Comparison of ENCODE assay signal across 8 mouse cellular contexts in the genomic region with DNA sequence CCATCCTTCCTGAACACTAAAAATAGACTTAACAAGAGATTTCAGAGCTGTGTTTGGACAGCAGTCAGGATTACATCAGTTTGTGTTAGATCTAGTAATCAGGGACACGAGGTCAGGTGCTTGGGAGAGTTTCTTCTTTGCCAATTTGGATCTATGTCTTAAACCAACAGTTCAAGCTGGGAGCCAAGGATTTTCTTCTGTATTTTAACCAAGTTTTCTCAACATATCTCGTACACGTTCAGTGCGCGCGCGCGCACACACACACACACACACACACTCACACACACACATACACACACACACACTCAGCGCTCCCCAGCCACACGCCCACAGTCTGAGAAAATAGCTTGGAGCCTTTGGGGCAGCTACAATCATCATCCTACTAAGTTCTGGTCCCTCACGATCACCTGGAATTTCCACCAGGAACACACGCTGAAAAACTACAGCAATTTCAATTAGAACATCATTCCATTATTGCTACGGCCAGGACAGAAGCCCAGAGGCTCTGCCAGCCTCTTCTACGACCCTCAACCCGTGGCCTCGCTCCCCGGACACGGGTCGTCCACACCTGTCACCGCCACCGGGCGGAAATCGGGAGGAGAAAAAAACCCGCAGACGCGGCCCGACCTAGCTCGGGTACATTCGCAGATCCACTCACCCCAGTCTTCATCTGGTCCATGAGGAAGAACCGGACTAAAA. TPM values are rescaled to one million over a fixed set of nuclear protein-coding genes. Genes with fewer than 3 reads are reported as not detected.
DNase-seq lines count a peak whose midpoint lies in the region; ATAC-seq and TF ChIP-seq lines count a peak whose summit lies in the region.

No protein-coding gene starts in this region.

- no peak for TF ChIP-seq CTCF in Patski (IDR thresholded peaks at IDR 0.05)
- no peak for TF ChIP-seq CTCF in hindbrain, postnatal 0 days (IDR thresholded peaks at IDR 0.05; ENCODE audit: low read depth)

- POLR2A ChIA-PET in Patski (lab: Charles Lee), result interaction anchor here (2.3 kb wide), 1 partner anchor 13 kb away, joined by 6 read pairs; no protein-coding TSS in a partner anchor

- 3% methylated on average over 29 of the region's 30 CpGs for WGBS in hindbrain, postnatal 0 days
- 2% methylated on average over 30 of the region's 30 CpGs for WGBS in stomach, embryonic 15.5 days

- peak overlapping the region; percentile 78 for H3K4me3 ChIP-seq in erythroblast, embryonic 14.5 days (replicated peaks)
- H3K4me3 ChIP-seq in hindbrain, postnatal 0 days (ENCODE audit: low read length), result peak overlapping the region; percentile 86
- H3K4me3 ChIP-seq in stomach, embryonic 15.5 days (replicated peaks), result peak overlapping the region; percentile 91

- no peaks in the 10 kb centered on the region for H3K27me3 ChIP-seq in Patski
- no peaks in the 10 kb centered on the region for H3K27me3 ChIP-seq in erythroblast, embryonic 14.5 days (ENCODE audit: control insufficient read depth)
- H3K27me3 ChIP-seq in hindbrain, postnatal 0 days (ENCODE audit: insufficient read depth, low read length), result no peaks in the 10 kb centered on the region
- H3K27me3 ChIP-seq in stomach, embryonic 15.5 days (replicated peaks), result no peaks in the 10 kb centered on the region

- ATAC-seq in Patski, result peak; percentile 20
- peak; percentile 78 for ATAC-seq in hindbrain, postnatal 0 days
- peak; percentile 59; the same call in 1 of the 2 replicates for ATAC-seq in stomach, embryonic 15.5 days (ENCODE audit: insufficient read depth, low FRiP score, low read depth)

- CTCF ChIA-PET in Patski (lab: Charles Lee), result interaction anchor here (1.0 to 1.3 kb wide), 4 partner anchors 8 to 26 kb away, joined by 3 to 5 read pairs (median 4); no protein-coding TSS in a partner anchor

- H3K9me3 ChIP-seq in erythroblast, embryonic 14.5 days (ENCODE audit: control insufficient read depth, low read length), result no peaks in the 10 kb centered on the region
- H3K9me3 ChIP-seq in hindbrain, postnatal 0 days (ENCODE audit: low read length), result no peaks in the 10 kb centered on the region
- no peaks in the 10 kb centered on the region for H3K9me3 ChIP-seq in stomach, embryonic 15.5 days

- DNase-seq in left cerebral cortex, postnatal 25 days (ENCODE audit: low spot score in 2 of 2), result peak; percentile 38 to 51
- DNase-seq in left cerebral cortex, adult 9 months (ENCODE audit: low spot score in 2 of 2), result no peak
- DNase-seq in Patski (ENCODE audit: low read depth, low spot score), result no peak
- DNase-seq in hindbrain, postnatal 0 days (ENCODE audit: low spot score), result peak; percentile 8
- DNase-seq in lung, postnatal 14 days, result peak; percentile 22
- DNase-seq in ovary, postnatal 10 days (ENCODE audit: low spot score), result no peak

- peak overlapping the region; percentile 84 for H3K27ac ChIP-seq in hindbrain, postnatal 0 days
- H3K27ac ChIP-seq in stomach, embryonic 15.5 days, result peak overlapping the region; percentile 81

- peaks cover 5% of the 10 kb centered on the region for H3K36me3 ChIP-seq in erythroblast, embryonic 14.5 days (ENCODE audit: control insufficient read depth)
- no peaks in the 10 kb centered on the region for H3K36me3 ChIP-seq in hindbrain, postnatal 0 days (ENCODE audit: insufficient read depth, low read length)
- H3K36me3 ChIP-seq in stomach, embryonic 15.5 days, result no peaks in the 10 kb centered on the region; the same call in 1 of the 2 replicates

- peak overlapping the region; percentile 86 for H3K9ac ChIP-seq in hindbrain, postnatal 0 days (replicated peaks; ENCODE audit: low read length)
- H3K9ac ChIP-seq in stomach, embryonic 15.5 days, result peak overlapping the region; percentile 63

- H3K4me1 ChIP-seq in erythroblast, embryonic 14.5 days (ENCODE audit: control insufficient read depth), result peaks cover 43% of the 10 kb centered on the region
- peaks cover 4% of the 10 kb centered on the region for H3K4me1 ChIP-seq in hindbrain, postnatal 0 days (ENCODE audit: insufficient read depth, low read length)
- H3K4me1 ChIP-seq in stomach, embryonic 15.5 days, result peaks cover 7% of the 10 kb centered on the region; the same call in 1 of the 2 replicates

- in situ Hi-C loops in Patski (cut with MboI; ENCODE audit: low pct_unique_long_range_greater_than_20kb), result no loop called here

- peak overlapping the region; percentile 84 for H3K4me2 ChIP-seq in hindbrain, postnatal 0 days (ENCODE audit: low read depth, low read length)
- peak overlapping the region; percentile 75 for H3K4me2 ChIP-seq in stomach, embryonic 15.5 days

- intact Hi-C loops in left cerebral cortex, postnatal 25 days (cut with DNase I), result no loop called here

RNA-seq across cellular contexts. Expression of gene Atf6, which starts 0.4 kb away (rescaled TPM):
- total RNA-seq in left cerebral cortex, postnatal 25 days (2021), result 10 to 100 TPM; 51.8 to 52.9 TPM
- polyA plus RNA-seq in Patski (2021), result 51.2 TPM
- polyA plus RNA-seq in erythroblast, embryonic 14.5 days (2012), result 0.21 and 0.22 TPM in 2 replicates
- total RNA-seq in hindbrain, postnatal 0 days (2014; rRNA removed), result 15.7 and 17.8 TPM in 2 replicates
- polyA plus RNA-seq in hindbrain, postnatal 0 days (2015; fragmentation: Nextera tagmentation; extraction: Ambion mirVana), result 6.1 and 6.3 TPM in 2 replicates
- 8.9 and 9.5 TPM in 2 replicates for polyA plus RNA-seq in stomach, embryonic 15.5 days (2015; fragmentation: Nextera tagmentation; extraction: Ambion mirVana)

RNA-seq across cellular contexts. Expression of gene Gm26620, which starts 17.7 kb away (rescaled TPM):
- 1 to 10 TPM in 1 of 2 experiments, under 1 TPM in 1; 0.43 to 1.4 TPM for total RNA-seq in left cerebral cortex, postnatal 25 days (2021)
- polyA plus RNA-seq in Patski (2021), result 0.26 TPM
- 0.28 and 0.80 TPM in 2 replicates for polyA plus RNA-seq in erythroblast, embryonic 14.5 days (2012)
- 0.52 TPM in 1 of 2 replicates, not detected in the other for total RNA-seq in hindbrain, postnatal 0 days (2014; rRNA removed)
- polyA plus RNA-seq in hindbrain, postnatal 0 days (2015; fragmentation: Nextera tagmentation; extraction: Ambion mirVana), result 0.86 and 1.5 TPM in 2 replicates
- 1.1 TPM in 2 replicates for polyA plus RNA-seq in stomach, embryonic 15.5 days (2015; fragmentation: Nextera tagmentation; extraction: Ambion mirVana)

RNA-seq across cellular contexts. Expression of gene Dusp12, which starts 18.2 kb away (rescaled TPM):
- 10 to 100 TPM; 14.4 to 17.9 TPM for total RNA-seq in left cerebral cortex, postnatal 25 days (2021)
- 27.3 TPM for polyA plus RNA-seq in Patski (2021)
- 0.10 and 0.16 TPM in 2 replicates for polyA plus RNA-seq in erythroblast, embryonic 14.5 days (2012)
- total RNA-seq in hindbrain, postnatal 0 days (2014; rRNA removed), result 25.4 and 40.4 TPM in 2 replicates
- 32.0 and 34.4 TPM in 2 replicates for polyA plus RNA-seq in hindbrain, postnatal 0 days (2015; fragmentation: Nextera tagmentation; extraction: Ambion mirVana)
- 47.1 and 47.3 TPM in 2 replicates for polyA plus RNA-seq in stomach, embryonic 15.5 days (2015; fragmentation: Nextera tagmentation; extraction: Ambion mirVana)

RNA-seq across cellular contexts. Expression of gene Fcrlb, which starts 45.6 kb away (rescaled TPM):
- total RNA-seq in left cerebral cortex, postnatal 25 days (2021), result under 1 TPM; 0.34 to 0.37 TPM
- polyA plus RNA-seq in Patski (2021), result 0.22 TPM
- not detected in 2 replicates for polyA plus RNA-seq in erythroblast, embryonic 14.5 days (2012)
- 0.68 and 0.86 TPM in 2 replicates for total RNA-seq in hindbrain, postnatal 0 days (2014; rRNA removed)
- 1.0 and 1.4 TPM in 2 replicates for polyA plus RNA-seq in hindbrain, postnatal 0 days (2015; fragmentation: Nextera tagmentation; extraction: Ambion mirVana)
- polyA plus RNA-seq in stomach, embryonic 15.5 days (2015; fragmentation: Nextera tagmentation; extraction: Ambion mirVana), result 0.17 TPM in 1 of 2 replicates, not detected in the other

Comparison
In these comparisons a context has a peak if more than half of its experiments do, and no peak if none do; other contexts are left out.
1. DNase-seq: peak in left cerebral cortex, postnatal 25 days (2 of 2), hindbrain, postnatal 0 days (single experiment) and lung, postnatal 14 days (single experiment); none in left cerebral cortex, adult 9 months (0 of 2), Patski (single experiment) and ovary, postnatal 10 days (single experiment).
2. ATAC-seq: peak in every context shown above with its lines; median percentile 78 in hindbrain, postnatal 0 days; 59 in stomach, embryonic 15.5 days; 20 in Patski.
3. RNA of gene Dusp12, which starts 18.2 kb away (polyA plus RNA-seq): 47.1 to 47.3 TPM in stomach, embryonic 15.5 days, 32.0 to 34.4 TPM in hindbrain, postnatal 0 days and 27.3 TPM in Patski (single experiment); 0.10 to 0.16 TPM in erythroblast, embryonic 14.5 days; every median in the first group is over 10 times any median in the second.
4. Peak in every context shown above with its lines, with median percentiles within 50 percentile points of each other: H3K4me3 ChIP-seq.